Mouse (Mus musculus) T-helper 2 cell (primary cell): ENCODE results near the gene Cnnm3.

Experiments
- in situ Hi-C: fragments of 300-600 bp; cut with MboI, MseI; formaldehyde crosslinking; loops from one replicate; pipeline ENCODE4 v1.15.1; 2025; ENCODE audit warnings: high pct_unique_total_duplicates

Cnnm3 gene

DNA sequence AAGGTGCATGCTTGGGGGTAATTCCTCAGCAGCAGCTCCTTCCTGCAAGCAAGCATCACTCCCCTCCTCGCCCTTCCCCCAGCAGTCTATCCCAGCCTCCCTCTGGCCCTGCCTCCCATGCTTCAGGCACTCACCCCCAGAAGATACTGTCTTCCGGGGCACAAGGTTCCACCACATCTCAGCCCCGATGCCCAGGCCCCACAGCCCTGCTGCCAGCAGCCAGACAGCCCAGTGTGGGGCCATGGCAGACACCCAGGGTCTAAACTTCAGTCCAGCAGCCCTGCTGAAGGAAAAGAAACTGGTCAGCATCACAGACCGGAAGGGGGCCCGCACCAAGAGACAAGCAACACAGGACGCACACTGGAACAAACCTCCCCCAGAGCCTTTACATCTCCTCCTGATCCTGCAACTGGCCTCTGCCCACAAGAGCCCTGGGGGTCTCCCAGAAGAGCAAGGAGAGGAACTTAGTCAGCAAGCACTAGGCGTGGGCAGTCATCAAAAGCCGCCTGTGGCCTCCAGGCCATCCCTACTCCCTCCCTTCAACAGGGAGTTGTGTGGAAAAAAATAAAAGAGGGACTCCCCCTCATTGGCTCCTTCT, 44.2 kb downstream of the Cnnm3 start:
- in situ Hi-C loops = no loop called here

DNA sequence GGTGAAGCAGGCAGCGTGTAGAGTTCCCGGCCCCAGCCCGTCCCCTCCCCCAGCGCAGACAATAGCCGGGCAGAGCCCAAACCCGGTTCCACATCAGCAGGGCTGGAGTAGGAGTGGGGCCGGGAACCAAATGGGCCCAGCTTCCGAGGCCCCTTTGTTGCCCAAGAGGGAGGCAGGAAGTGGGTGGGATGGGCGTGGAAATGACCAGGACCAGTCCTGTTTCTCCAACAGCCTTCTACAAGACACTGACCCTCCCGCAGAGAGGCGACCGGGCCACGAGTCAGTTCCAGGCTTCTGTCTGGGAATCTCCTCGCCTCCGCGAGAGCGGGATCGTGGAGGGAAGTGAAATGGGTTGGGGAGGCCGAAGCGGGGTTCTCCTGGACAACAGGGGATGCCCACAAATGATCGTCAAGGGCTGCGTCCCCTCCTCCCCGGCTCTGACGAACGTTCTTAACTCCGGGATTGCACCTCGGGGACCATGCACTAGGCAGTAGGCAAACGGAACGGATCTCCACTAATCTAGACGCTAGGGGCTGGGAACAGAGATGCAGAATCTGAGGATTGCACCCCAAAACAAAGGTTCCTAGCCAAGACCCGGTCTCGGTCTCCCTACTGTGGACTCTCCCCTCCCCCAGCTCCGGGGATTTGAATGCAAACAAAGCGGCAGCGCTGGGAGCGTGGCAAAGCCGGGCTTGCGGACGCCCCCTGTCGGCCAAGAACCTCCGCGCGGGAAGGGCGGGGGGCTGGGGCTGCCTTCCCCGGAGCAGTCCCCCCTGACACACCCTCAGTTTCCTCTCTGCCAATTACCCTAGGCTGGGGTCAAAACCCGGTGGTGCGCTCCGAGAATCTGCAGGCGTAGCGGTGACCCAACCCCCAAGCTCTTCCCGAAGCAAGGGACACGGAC, 45.1 kb downstream of the Cnnm3 start:
- in situ Hi-C loops = no loop called here

DNA sequence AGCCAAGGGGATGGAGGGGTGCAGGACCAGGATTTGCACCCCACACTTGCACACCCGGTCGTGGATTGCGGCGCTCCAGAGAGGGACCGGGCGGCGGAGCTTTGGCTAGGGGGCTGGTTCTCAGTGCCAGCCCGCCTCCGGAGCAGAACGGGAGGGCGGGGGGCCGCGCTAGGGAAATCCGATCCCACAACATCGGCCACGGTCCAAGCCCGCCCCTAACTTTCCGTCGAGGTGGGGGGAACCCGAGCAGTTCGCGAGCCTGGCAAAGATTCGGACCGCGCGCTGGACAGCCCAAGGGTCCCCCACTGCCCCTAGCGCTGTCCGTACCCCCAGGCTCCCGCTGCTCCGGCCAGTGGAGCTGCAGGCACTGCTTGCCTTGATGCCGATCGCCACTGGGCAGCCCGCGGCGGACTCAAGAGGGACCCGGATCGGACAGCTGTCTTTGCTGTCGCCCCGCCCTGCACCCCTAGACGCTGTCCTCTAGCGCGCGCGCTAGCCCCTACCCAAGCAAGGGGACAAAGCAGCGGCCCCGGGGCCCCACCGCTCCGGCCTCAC, 45.9 kb downstream of the Cnnm3 start:
- in situ Hi-C loops = no loop called here

DNA sequence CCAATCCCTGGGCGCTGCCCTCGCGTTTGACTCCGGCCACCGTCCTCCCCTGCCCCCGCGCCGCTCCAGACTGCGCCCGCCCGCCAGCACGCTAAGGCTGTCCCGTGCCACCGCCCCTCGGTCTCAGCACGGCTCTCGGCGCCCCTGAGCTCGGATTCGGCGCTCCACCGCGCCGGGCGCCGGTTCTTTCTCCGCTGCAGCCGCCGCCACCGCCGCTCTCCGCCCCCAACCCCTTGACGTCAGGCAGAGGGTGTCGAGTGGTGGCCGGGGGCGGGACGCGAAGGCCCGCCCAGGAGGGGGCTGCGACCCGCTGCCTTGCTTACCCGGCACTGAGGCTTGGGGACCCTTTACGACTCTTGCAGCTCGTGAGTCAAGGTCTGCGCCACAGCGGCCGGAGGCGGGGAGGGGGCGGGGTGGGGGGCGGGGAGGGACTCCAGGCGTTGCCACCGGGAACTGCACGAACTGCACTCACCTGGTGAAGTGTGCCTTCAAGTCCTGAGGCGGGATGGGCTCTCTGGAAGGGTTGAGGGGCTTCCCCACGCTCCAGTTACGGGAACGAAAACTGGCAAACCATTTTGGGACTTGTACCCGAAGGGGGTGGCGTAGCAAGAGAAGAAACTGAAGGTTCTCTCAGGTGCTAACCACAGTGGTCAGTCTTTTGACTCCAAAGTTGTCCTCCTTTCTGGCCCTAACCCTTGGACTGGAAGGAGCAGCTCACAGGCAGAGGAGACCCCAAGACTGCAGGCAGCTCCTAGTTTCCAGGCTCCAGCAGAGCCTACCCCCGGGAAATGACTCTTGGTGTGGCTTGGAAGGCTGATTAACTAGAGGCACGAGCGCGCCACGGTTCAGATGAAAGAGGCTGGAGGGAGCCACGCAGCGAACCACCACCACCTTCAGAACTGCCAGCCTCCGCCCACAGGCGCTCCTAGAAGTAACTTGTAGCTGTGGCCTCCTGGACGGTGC, 46.6 kb downstream of the Cnnm3 start, which contains the start of gene Sema4c:
Gene Sema4c, minus strand, starts transcription at position 319 of the 963 bp plus-strand sequence.
- in situ Hi-C loops = no loop called here

DNA sequence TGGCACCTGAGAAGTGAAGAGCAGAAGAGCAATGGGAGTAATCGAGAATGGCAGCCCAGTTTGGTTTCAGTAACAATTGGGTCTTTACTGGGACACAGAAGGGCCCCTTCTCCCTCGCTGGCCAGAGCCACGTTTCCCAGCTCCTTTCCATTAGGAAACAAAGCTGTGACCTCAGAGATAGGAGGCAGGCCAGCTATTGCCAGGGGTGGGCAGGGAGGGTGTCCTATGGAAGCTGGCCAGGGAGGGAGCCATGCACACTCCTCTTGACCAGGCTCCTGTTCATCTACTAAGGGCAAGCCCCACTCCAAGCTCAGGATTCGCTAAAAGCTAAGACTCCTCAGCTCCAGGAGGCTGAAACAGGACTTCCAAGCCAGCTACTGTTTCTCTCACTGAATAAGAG, 47.6 kb downstream of the Cnnm3 start:
- in situ Hi-C loops = no loop called here

DNA sequence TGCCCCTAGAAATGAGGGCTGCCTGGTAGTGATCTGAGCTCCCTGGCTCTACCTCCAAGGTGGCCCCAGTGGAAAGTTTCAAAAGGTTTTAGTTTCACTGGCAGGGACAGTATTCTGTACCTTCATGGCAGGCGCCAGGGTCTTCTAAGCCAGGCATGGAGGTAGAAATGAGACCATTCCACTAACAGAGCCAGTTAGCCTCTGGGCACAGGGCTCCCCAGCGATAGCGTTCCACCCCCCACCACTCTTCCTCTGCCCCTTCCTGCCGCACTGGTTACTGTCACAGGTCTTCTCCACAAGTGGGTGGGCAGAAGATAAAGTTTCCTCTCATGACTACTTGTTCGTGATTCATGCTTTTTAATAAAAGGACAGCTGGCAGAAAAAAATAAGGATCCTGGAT, 48.2 kb downstream of the Cnnm3 start:
- in situ Hi-C loops = no loop called here

DNA sequence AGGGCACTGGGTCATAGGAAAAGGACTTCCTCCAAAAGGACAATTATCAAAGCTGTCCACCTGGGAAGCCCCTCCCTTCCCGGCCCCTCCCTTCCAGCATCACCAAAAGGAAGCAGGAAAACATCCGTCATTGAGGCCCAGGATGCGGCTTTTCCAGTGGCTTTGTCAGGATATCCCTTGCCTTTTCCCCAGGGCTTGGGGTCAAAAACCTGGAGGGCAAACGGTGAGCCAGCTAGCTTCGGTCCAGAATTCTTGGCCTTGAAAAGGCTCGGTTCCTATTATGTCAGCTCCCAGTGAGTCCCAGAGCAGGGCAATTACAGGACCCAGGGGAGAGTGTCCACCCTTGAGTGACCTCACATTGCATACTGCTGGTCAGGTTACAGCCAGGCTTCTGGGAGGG, 49.2 kb downstream of the Cnnm3 start:
- in situ Hi-C loops = no loop called here

DNA sequence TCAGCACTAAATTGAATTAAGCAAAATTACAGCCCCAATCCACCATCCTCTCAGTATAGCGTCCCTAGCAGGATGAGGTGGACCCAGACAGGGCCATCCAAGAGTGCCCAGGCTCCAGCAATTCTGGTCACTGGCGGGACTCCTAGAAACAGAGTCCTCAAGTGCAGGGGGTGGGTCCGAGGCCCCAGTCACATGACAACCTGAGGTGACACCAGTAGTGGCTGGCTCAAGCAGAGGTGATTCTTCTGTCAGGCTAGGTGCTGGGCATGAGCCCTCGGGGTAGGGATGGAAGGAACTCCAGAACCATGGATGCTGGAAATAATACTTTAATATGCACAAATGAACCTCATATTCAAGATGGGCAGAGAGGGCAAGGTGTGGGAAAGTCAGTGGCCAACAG, 50.7 kb downstream of the Cnnm3 start:
- in situ Hi-C loops = no loop called here

DNA sequence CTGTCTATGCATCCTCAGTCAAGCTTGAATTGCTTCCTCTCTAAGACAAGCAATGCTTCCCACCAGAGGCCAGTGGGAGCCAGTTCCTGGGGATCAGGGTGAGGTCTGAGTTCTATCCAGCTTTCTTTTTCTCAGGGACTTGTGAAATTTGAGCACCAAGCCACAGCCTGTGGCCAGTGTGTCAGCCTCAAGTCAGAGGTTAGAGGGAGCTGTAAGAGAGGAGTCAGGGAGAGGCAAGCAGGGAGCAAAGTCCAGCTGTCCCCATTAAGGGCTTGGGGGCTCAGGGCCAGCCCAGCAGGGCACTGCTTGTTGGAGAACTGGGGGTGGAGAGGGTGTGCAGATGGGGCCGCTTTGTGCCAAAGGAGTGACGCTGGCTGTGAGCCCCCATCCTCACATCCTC, 51.5 kb downstream of the Cnnm3 start:
- in situ Hi-C loops = no loop called here

DNA sequence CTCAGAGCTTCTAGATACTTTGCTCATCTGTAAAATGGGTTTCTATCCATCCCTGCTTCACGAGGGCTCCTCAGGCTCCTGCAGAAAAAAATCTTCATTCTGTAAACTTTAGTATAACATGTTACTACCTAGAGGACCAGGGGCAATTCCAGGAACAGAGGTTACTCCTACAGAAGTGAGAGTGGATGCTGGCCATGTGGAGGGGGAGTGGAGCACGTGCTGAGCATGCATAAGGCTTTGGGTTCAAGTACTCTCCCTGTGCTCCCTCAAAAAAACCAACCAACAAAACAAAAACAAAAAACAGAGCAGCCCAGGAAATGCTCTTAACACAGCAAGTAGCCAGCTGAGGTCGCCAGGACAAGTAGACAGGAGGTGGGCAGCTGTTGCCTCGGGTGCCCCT, 52.0 kb downstream of the Cnnm3 start:
- in situ Hi-C loops = no loop called here

DNA sequence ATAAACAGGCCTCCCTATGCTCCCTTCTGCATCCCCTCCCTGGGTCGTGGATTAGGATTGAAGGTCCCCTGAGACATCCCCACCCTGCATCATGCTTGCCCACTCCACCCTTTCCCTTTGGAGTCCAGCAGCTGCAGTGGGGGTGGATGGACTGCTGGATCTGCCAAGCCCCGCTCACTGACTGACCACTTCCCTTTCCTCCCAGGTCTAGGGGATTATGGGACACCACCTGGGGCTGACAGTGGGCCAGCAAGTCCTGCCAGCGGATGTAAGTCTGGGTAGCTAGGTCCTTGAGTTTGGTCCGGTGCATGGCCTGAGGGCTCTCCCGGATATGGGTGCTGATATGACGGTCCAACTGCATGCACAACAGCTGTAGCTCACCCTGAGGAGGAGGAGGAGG, 52.4 kb downstream of the Cnnm3 start:
- in situ Hi-C loops = no loop called here

DNA sequence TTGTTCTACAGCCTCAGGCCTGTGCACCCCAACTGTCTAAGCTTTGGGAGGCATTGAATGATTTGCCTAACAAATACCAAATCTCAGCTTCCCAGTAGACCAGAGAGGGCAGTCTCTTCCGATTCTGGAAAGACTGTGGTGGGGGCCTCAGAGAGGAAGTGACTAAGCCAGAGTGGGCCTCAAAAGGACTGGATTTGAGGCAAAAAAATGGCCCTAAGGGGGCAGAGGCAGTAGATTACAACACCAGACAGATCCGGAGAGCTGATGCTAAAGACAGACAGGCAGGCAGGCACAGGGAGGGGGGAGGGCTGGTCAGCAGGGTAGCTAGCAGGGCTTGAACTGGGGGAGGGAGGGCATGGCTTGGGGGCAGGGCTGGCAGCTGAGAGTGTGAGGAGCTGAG, 54.8 kb downstream of the Cnnm3 start:
- in situ Hi-C loops = no loop called here

DNA sequence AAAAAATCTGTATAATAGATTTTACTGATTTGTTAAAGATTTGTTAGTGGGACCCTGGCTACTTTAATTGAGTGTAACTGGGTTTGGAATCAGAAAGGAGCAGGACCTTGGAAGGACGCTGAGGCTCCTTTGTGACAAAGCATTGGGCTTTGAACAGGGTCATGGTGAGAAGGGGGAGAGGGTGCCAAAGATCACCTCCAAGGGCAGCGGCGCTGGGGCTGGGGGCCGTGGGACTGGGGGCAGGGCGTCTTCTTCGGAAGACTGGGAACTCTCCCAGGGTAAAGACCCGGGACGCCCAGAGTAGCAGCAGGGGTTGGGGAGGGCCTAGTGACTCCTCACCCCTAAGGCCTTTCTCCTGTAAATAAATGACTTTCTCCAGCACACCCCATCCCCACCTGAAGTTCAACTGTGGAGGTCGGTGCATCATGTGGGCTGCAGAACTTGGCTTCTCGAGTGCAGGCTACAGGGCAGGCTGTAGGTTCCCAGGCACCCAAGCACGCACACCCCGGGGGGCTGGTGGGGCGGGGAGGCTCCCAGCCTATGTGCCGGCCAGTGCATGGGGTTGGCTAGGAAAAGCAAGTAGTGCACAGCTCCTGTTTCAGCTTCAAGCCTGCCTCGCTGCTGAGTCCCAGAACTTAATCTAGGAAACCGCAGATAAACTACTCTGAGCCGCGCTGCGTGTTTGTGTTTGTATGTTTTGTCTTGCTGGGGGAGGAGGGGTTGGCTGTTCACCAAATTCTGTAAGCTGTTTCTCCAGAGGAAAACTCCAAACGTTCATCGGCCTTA, 56.3 kb downstream of the Cnnm3 start:
- in situ Hi-C loops = no loop called here

DNA sequence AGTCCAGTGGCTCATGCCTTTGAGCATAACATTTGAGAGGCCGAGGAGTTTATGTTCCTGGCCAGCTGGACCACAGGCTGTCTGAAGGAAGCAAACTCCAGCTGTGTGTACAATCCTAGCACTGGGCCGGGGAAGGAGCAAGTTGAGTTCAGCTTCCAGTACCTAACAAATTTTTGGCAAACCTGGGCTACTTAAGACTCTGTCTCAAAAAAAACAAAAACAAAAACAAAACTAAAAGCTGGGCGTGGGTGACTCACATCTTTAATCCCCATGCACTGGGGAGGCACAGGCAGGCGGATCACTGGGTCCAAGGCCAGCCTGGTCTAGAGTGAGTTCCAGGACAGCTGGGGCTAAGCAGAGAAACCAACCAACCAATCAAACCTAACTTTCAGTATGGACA, 57.1 kb downstream of the Cnnm3 start:
- in situ Hi-C loops = no loop called here

DNA sequence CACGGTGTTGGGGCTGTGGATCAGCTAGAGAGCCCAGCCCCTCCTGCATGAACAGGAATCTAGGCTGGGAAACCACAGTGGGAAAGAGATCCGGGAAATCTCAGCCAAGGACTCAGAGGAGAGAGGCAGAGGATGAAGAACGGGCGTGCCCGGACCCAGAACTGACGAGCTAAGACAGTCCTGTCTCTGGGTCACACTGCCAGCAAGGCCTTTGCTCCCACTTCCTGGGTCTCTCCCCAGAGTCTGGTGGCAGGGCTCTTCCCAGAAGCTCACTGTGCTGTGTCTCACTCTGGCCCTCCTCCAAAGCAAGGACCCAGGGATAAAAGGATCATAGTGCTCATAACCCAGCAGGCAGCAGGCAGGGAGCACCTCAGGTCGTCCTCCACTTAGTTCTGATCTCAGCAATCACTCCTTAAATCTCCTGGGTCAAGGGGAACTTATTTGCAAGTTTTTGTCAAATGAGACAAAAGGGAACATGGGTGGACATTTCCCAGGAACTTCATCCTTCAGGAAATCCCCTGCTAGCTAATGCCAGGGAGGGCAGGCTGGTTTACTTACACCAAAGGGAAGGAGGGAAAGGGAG, 58.1 kb downstream of the Cnnm3 start:
- in situ Hi-C loops = no loop called here

DNA sequence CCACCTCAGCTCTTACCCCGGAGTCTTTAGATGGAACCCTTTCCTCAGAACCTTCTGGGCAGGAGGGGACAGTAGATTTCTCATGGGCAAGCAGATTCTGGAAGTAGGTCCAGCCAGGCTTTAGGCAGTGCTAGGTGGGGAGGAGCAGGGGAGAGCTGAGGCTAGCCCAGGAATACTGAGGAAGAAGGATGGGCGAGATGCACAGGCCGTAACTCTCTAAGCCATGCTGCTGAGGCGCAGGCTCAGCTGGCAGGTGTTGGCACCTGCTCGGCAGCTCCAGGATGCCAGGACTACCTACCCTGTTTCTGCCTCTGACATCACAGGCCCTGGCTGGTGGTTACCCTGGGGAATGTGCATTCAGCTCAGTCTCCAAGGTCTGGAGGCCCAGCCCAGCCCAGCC, 58.7 kb downstream of the Cnnm3 start:
- in situ Hi-C loops = no loop called here

DNA sequence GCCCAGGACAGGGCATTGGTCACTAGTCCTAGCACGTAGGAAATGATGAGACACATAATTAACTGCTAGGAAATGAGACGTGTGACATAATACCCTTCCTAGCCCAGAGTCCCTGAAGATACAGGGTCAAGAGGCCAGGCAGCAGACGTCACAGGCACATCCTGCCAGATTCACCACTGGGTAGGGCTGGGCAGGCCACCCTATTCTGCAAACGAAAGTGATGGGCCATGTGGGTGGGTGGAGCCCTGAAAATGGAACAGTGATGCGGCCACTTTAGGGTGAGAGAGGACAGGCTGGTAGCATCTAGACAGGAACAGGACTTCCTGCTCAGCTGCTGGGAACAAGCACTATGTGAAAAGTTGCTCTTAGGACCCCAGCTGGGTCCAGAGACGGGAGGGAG, 60.0 kb downstream of the Cnnm3 start:
- in situ Hi-C loops = no loop called here

DNA sequence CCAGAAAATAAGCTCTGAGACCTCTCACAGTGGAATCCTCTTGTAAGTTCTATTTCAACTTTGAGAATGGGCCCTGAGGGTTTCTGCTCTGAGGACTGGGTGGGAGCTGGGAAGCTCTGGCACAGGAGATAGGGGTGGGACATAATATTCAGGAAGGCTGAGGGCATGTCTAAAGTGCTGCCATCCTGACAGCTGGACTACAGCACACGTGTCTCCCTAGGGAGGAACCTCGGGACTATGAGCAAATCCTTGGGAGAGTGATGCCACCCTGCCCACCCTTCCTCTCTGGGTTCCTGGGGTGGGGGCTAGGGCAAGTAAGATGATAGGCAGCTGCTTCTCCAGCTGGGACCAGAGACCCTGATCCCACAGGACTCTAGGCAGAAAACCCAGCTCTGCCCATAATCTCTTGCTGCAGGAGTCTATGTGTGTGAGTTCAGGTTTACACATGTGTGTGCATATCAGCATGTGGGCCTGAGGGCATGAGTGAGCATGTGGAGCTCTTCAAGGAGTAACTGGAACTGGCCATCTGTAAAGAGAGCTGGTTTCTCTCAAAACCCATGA, 60.6 kb downstream of the Cnnm3 start:
- in situ Hi-C loops = no loop called here

DNA sequence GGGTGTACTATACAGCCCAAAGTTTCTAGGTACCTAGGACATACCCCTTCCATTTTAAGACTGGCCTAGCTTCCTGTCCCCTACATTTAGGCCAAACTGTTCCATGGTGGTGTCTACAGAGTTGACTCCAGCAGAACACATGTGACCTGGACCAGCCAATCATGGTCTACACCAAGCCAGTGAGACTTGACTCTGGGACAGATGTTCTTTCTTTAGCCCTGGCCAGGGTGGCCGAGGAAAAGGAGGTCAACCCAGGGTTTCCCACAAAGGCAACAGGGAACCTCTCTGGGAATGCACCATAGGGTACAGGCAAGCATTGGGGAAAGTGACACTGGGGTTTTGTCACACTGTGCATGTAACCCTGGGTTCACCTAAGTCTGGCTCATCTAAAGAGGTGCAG, 61.0 kb downstream of the Cnnm3 start:
- in situ Hi-C loops = no loop called here

DNA sequence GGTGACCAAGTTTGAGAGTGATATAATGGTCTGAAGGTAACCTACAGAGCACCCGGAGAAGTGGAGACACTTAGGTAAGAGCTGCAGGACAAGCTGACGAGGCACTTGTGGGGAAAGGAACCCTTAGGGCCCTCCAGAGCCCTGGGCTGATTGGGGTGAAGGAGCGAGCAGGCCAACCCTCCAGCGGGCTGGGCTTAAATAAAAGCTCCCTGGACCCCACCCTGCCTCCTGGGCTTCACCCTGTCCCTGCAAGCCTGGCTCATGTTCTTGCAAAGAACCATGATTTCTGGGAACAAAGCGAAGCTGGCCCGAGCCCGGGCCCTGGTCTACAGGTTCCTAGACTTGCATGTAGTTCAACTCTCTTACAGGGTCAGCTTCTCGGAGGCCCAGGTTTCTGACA, 61.9 kb downstream of the Cnnm3 start:
- in situ Hi-C loops = no loop called here
